In the genomic region with DNA sequence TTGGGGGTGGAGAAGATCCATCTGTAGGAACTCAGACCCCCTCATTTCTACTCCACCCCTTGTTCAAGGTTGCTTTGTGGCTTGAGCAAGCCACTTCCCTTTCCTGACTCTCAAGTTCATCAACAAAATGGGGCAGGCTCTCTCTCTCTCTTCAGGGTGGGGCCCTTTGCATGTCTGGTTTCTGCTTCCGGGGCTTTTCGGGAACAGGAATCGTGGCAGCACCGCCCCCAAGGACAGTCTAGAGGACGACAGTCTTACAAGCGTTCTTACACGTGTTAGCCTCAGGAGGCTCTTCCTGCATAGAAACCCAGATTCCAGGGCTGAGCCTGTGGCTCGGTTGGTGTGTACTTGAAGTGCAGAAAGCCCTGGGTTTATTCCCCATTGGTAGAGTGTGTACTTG, we compare ENCODE assay signal across 12 mouse cellular contexts. TPM values are rescaled to one million over a fixed set of nuclear protein-coding genes. Genes with fewer than 3 reads are reported as not detected.
DNase-seq lines count a peak whose midpoint lies in the region; ATAC-seq and TF ChIP-seq lines count a peak whose summit lies in the region.
"Had no signal": no experiment of that assay in that cellular context is flagged by ENCODE, and none has a peak within 500 bp of the region (broad histone marks: within the 10 kb centered on the region; RNA-seq: fewer than 3 reads in every experiment).

No protein-coding gene starts in this region.

- 0 out of 2 replicates have a peak, but pooled peaks have one; percentile 20 for TF ChIP-seq EP300 in heart, adult 2 months (IDR thresholded peaks at IDR 0.05; ENCODE audit: insufficient read depth, low read depth, low read length)
- TF ChIP-seq EP300 in liver, postnatal 0 days (IDR thresholded peaks at IDR 0.05; ENCODE audit: low read depth), result 0 out of 2 replicates have a peak, but pooled peaks have one; percentile 46

- intact Hi-C loops in heart, adult 2 months (cut with DNase I), result no loop called here
- intact Hi-C loops in heart, postnatal 36 days (cut with DNase I), result no loop called here

- ATAC-seq in liver, postnatal 0 days, result peak; percentile 59
- ATAC-seq in midbrain, postnatal 0 days (ENCODE audit: low FRiP score), result no peak

- H3K9me3 ChIP-seq in liver, postnatal 0 days (ENCODE audit: low read length), result no peaks in the 10 kb centered on the region
- no peaks in the 10 kb centered on the region for H3K9me3 ChIP-seq in midbrain, postnatal 0 days (ENCODE audit: low read length)
- H3K9me3 ChIP-seq: lung, embryonic 15.5 days had no signal

- peak in 1 of 2 experiments; percentile 69 for DNase-seq in heart, adult 2 months
- DNase-seq in heart, postnatal 36 days, result no peak
- DNase-seq in R1 (ENCODE audit: low read depth, low spot score), result peak; percentile 94
- peak; percentile 75 for DNase-seq in liver, postnatal 0 days
- DNase-seq in thymus, adult 18-20 months, result peak; percentile 74 to 90
- no peak for DNase-seq in testis, postnatal 10 days (ENCODE audit: low spot score)
- no peak for DNase-seq in frontal cortex, postnatal 10 days (ENCODE audit: low spot score in 2 of 2)
- DNase-seq in midbrain, postnatal 0 days (ENCODE audit: low spot score), result no peak
- DNase-seq: kidney, postnatal 36 days had no signal

- no peak overlapping the region for H3K9ac ChIP-seq in heart, adult 2 months (ENCODE audit: low read depth, low read length)
- no peak overlapping the region for H3K9ac ChIP-seq in liver, postnatal 0 days (replicated peaks)
- no peak overlapping the region for H3K9ac ChIP-seq in midbrain, postnatal 0 days (replicated peaks; ENCODE audit: low read length, poor library complexity, severe bottlenecking)
- H3K9ac ChIP-seq: lung, embryonic 15.5 days had no signal

- TF ChIP-seq CTCF in heart, adult 2 months (IDR thresholded peaks at IDR 0.05), result no peak
- TF ChIP-seq CTCF in liver, postnatal 0 days (IDR thresholded peaks at IDR 0.05; ENCODE audit: low read depth), result peak; percentile 24; the same call in 1 of the 2 replicates
- TF ChIP-seq CTCF in midbrain, postnatal 0 days (IDR thresholded peaks at IDR 0.05), result no peak

- no peak overlapping the region for H3K27ac ChIP-seq in heart, adult 2 months
- peak overlapping the region; percentile 77 for H3K27ac ChIP-seq in liver, postnatal 0 days (ENCODE audit: low read depth)
- H3K27ac ChIP-seq in midbrain, postnatal 0 days (ENCODE audit: low read depth, low read length), result no peak overlapping the region
- H3K27ac ChIP-seq: lung, embryonic 15.5 days had no signal

- H3K4me1 ChIP-seq in heart, adult 2 months (ENCODE audit: control insufficient read depth, insufficient read depth, low read length), result no peaks in the 10 kb centered on the region
- H3K4me1 ChIP-seq in liver, postnatal 0 days (ENCODE audit: insufficient read depth), result peaks cover 46% of the 10 kb centered on the region
- no peaks in the 10 kb centered on the region for H3K4me1 ChIP-seq in midbrain, postnatal 0 days (ENCODE audit: insufficient read depth, low read length)

- no peak overlapping the region for H3K4me2 ChIP-seq in liver, postnatal 0 days (ENCODE audit: low read depth, low read length)
- no peak overlapping the region for H3K4me2 ChIP-seq in midbrain, postnatal 0 days (ENCODE audit: low read depth, low read length, poor library complexity, severe bottlenecking)
- H3K4me2 ChIP-seq: lung, embryonic 15.5 days had no signal

- H3K27me3 ChIP-seq in heart, adult 2 months (ENCODE audit: control insufficient read depth, insufficient read depth, low read length), result no peaks in the 10 kb centered on the region
- H3K27me3 ChIP-seq in liver, postnatal 0 days (ENCODE audit: insufficient read depth, low read length), result no peaks in the 10 kb centered on the region
- H3K27me3 ChIP-seq in midbrain, postnatal 0 days (ENCODE audit: insufficient read depth, low read length), result no peaks in the 10 kb centered on the region
- H3K27me3 ChIP-seq: lung, embryonic 15.5 days had no signal

- TF ChIP-seq POLR2A in heart, adult 2 months (IDR thresholded peaks at IDR 0.05; ENCODE audit: insufficient read depth, low read depth, low read length), result no peak

- no peaks in the 10 kb centered on the region for H3K36me3 ChIP-seq in heart, adult 2 months (ENCODE audit: control insufficient read depth, insufficient read depth, low read length)
- H3K36me3 ChIP-seq in liver, postnatal 0 days (replicated peaks; ENCODE audit: insufficient read depth, low read length), result no peaks in the 10 kb centered on the region
- no peaks in the 10 kb centered on the region for H3K36me3 ChIP-seq in midbrain, postnatal 0 days (ENCODE audit: insufficient read depth, low read length)
- H3K36me3 ChIP-seq: lung, embryonic 15.5 days had no signal

- WGBS in heart, adult 2 months, result 52% methylated on average over 8 of the region's 8 CpGs
- WGBS in liver, postnatal 0 days (ENCODE audit: insufficient replicate concordance), result 30% methylated on average over 8 of the region's 8 CpGs
- WGBS in midbrain, postnatal 0 days, result 80% methylated on average over 8 of the region's 8 CpGs

- H3K4me3 ChIP-seq in heart, adult 2 months, result no peak overlapping the region
- no peak overlapping the region for H3K4me3 ChIP-seq in liver, postnatal 0 days (ENCODE audit: low read depth, low read length)
- H3K4me3 ChIP-seq in midbrain, postnatal 0 days (ENCODE audit: low read depth, low read length), result no peak overlapping the region
- H3K4me3 ChIP-seq: lung, embryonic 15.5 days had no signal

- H3K79me2 ChIP-seq in heart, adult 2 months (replicated peaks; ENCODE audit: control insufficient read depth, insufficient read depth, low read length), result no peaks in the 10 kb centered on the region

RNA-seq across cellular contexts. Expression of a gene that starts 11.6 kb away (rescaled TPM):
- total RNA-seq in heart, adult 2 months (2021), result 10 to 100 TPM; 34.3 to 45.7 TPM
- polyA plus RNA-seq in heart, adult 2 months (2012; rRNA removed), result 98.9 and 139 TPM in 2 replicates
- total RNA-seq in heart, postnatal 36 days (2021), result 10 to 100 TPM; 36.4 to 39.9 TPM
- 198 and 215 TPM in 2 replicates for polyA plus RNA-seq in liver, postnatal 0 days (2015; fragmentation: Nextera tagmentation; extraction: Ambion mirVana)
- total RNA-seq in midbrain, postnatal 0 days (2014; rRNA removed), result 162 and 224 TPM in 2 replicates
- polyA plus RNA-seq in midbrain, postnatal 0 days (2015; fragmentation: Nextera tagmentation; extraction: Ambion mirVana), result 565 and 583 TPM in 2 replicates

RNA-seq across cellular contexts. Expression of a gene that starts 14.6 kb away (rescaled TPM):
- 1 to 10 TPM; 1.6 to 2.1 TPM for total RNA-seq in heart, adult 2 months (2021)
- polyA plus RNA-seq in heart, adult 2 months (2012; rRNA removed), result 3.3 and 6.9 TPM in 2 replicates
- 1 to 10 TPM; 1.6 to 1.9 TPM for total RNA-seq in heart, postnatal 36 days (2021)
- 0.88 and 0.99 TPM in 2 replicates for polyA plus RNA-seq in liver, postnatal 0 days (2015; fragmentation: Nextera tagmentation; extraction: Ambion mirVana)
- 4.9 and 8.4 TPM in 2 replicates for total RNA-seq in midbrain, postnatal 0 days (2014; rRNA removed)
- 11.2 and 13.7 TPM in 2 replicates for polyA plus RNA-seq in midbrain, postnatal 0 days (2015; fragmentation: Nextera tagmentation; extraction: Ambion mirVana)

RNA-seq across cellular contexts. Expression of a gene that starts 22.1 kb away (rescaled TPM):
- 1 to 10 TPM; 4.1 to 5.8 TPM for total RNA-seq in heart, adult 2 months (2021)
- 9.0 and 19.2 TPM in 2 replicates for polyA plus RNA-seq in heart, adult 2 months (2012; rRNA removed)
- 1 to 10 TPM; 3.1 to 4.6 TPM for total RNA-seq in heart, postnatal 36 days (2021)
- polyA plus RNA-seq in liver, postnatal 0 days (2015; fragmentation: Nextera tagmentation; extraction: Ambion mirVana), result 114 and 125 TPM in 2 replicates
- total RNA-seq in midbrain, postnatal 0 days (2014; rRNA removed), result 0.66 TPM in 1 of 2 replicates, not detected in the other
- 2.0 and 2.7 TPM in 2 replicates for polyA plus RNA-seq in midbrain, postnatal 0 days (2015; fragmentation: Nextera tagmentation; extraction: Ambion mirVana)
- polyA plus RNA-seq: C2C12 had no signal

RNA-seq across cellular contexts. Expression of a gene that starts 56.4 kb away (rescaled TPM):
- total RNA-seq in heart, adult 2 months (2021), result not detected
- polyA plus RNA-seq in heart, adult 2 months (2012; rRNA removed), result 0.49 TPM in 1 of 2 replicates, not detected in the other
- not detected for total RNA-seq in heart, postnatal 36 days (2021)
- 0.69 and 1.4 TPM in 2 replicates for polyA plus RNA-seq in liver, postnatal 0 days (2015; fragmentation: Nextera tagmentation; extraction: Ambion mirVana)
- 4.2 and 4.5 TPM in 2 replicates for total RNA-seq in midbrain, postnatal 0 days (2014; rRNA removed)
- 7.7 and 8.4 TPM in 2 replicates for polyA plus RNA-seq in midbrain, postnatal 0 days (2015; fragmentation: Nextera tagmentation; extraction: Ambion mirVana)
- total RNA-seq: heart, postnatal 25 days had no signal
- polyA plus RNA-seq: C2C12 had no signal

Comparison
In these comparisons a context has a peak if more than half of its experiments do, and no peak if none do; other contexts are left out.
1. DNase-seq: peak in R1 (single experiment), liver, postnatal 0 days (single experiment) and thymus, adult 18-20 months (2 of 2); none in heart, postnatal 36 days (0 of 2), testis, postnatal 10 days (single experiment), frontal cortex, postnatal 10 days (0 of 2) and midbrain, postnatal 0 days (single experiment).